Mouse (Mus musculus): Measurements from ENCODE around the gene Capn1. TPM values are rescaled to one million over a fixed set of nuclear protein-coding genes. Genes with fewer than 3 reads are reported as not detected.

Capn1 gene
- 1.9 TPM for polyA plus RNA-seq (2014; fragmentation: Illumina TruSeq; extraction: RNeasy Lipid Tissue Mini Kit (QIAGEN cat#74804); ENCODE audit: low replicate concordance)

DNA sequence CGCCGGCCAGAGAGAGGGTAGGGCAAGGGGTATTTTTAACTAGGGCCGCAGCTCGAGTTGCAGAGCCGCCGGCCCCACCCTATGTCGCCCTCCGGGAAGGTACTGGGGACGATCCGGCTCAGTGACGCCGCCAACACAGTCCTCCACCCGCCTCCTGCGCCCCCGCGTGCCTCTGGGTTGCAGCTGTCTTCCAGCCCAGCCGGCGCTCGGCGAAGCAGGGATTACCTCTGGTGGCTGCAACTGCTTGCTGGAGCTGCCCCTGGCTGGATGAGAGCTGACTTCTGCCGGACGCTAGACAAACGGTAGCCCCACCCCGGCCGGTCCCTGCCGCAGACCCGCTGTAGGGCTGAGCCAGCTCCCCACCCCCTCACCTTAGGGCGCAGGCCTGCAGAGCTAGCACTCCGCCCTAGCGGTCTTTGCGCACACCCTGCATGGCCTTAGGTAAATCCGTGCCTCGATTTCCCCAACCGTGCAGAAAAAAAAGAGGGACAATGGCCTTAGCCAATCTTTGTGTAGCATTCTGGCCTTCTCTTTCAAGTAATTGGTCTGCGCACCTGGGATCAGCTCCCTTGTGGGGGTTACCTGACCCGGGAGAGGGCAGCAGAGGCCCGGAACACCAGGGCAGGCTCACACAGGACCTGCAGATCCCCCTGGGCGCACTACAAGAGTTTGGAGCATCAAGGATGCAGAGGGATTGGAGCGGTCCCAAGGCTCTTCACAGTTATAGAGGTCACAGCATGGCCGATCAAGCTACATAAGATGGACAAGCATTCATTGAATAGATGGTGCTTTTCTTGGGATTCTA is at the start of gene Capn1:
Gene Capn1 (minus strand): TSS at position 387 of the 805 bp plus-strand sequence.

DNA sequence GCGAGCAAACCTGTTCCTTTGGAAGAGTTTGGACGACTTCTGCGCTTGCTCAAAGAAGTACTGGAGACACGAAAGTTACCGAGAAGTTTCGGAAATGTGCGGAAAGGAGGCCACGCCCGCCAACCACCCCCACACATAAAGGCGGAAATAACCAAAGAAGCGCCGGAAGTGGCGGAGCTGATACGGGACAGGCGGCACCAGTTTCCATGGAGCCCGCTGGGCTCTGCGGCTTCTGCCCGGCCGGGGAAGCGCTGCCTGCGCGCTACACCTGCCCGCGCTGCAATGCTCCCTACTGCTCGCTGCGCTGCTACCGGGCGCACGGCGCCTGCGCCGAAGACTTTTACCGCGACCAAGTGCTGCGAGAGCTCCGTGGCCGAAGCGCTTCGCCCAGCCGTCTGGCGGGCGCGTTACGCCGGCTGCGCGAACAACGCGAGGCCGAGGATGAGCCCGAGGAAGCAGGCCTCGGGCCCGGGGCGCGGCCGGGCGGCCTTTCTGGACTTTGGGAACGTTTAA is 45.4 kb upstream of the Capn1 start, which contains the start of gene Znhit2:
Gene Znhit2 (plus strand): TSS at position 172 of the 513 bp plus-strand sequence.

DNA sequence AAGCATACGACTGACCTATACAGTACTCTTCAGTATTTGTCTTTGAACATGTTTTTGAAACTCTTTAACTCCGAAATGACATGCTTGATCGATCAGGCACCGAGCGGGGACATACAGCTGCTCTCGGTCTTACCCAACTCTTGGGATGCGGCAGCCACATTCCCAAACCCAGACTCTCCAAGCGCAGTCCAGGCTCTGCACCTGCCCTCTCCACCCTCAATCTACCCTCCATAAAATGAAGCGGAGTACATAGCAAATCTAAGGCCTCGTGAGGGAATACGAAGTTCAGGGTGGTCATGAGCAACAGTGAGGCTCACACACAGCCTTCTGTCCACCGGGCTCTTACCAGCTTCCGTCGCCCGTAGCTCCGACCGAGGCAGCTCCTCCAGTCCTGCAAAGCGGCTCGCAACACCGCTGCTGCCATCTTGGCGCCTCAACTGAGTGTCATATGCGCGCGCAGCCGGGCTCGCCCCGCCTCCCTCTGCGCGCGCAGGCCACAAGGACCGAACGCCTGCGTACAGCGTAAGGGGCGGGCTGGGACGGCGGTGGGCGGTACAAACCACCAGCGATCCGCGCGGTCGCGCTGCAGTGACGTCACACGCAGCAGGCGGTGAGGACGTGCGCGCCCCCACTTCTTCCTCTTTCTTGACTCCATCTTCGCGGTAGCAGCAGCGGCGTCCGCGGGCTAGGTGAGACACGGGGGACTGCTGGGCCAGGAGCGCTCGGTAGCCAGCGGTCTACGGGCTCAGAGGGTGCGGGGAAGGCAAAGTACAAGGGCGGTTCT is 41.8 kb upstream of the Capn1 start, which contains the start of the genes Mrpl49 and Fau:
Gene Mrpl49 (minus strand): TSS at position 473 of the 784 bp plus-strand sequence.
Gene Fau (plus strand): TSS at position 532 of the 784 bp plus-strand sequence.

DNA sequence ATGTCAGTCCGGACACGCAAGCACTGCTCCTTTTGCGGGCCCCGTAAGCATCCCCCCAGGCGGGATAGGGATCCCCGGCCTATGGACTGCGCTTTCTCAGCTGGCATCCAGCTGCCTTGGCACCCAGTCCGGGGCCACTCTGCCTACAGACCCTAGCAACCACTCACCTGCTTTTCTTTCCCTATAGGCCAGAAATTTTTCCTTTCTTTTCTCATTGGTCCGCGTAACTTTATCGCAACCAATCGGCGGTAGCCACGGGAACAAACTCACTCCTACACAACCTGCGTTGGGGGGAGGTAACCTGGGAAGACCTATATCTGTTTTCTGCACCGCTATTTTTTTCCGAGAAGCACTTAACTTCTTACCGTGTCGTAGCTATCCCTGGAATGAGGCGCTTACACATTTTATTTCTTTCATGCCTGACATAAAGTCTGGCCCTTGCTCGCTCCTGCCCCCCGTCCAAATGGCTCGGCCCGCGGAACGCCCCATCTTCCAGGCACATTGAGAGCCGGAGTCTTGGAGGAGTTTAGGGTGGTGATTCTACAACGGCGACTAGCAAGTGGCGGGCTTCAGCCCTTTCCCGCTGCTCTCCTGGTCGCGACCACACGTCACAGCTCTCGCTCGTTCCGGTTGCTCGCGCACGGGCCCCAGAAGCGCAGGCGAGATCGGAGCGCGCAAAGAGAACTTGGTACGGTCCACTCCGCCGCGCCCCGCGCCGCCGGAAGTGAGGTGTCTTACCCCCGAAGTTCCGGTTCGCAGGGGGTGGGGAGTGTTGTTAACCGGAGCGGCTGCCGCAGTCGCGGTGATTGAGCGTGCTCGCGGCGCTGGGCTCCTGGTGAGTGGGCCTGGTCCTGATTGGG is 30.8 kb upstream of the Capn1 start, which contains the start of gene Syvn1:
Gene Syvn1 (plus strand): TSS at position 283 of the 860 bp plus-strand sequence.

DNA sequence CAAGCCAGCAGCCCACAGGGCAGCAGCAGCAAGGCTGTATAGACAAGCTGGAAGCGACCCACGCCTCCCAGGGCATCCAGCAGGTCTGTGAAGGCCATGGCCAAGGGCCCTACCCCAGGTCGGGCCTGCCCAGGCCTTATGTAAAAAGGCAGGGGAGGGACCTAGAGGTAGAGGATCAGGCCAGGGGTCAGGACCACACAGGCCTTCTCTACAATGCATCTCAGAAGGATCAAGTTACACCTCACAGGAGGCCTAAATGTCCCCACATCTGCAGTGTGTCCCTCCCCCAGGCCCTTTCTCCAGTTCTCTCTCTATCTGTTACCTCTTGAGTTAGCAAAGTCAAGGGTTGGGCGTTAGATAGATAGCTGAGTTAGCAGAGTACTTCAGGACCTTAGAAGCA is 29.7 kb downstream of the Capn1 start, which contains the start of gene Slc22a20:
Gene Slc22a20 (minus strand): TSS at position 101 of the 400 bp plus-strand sequence.

DNA sequence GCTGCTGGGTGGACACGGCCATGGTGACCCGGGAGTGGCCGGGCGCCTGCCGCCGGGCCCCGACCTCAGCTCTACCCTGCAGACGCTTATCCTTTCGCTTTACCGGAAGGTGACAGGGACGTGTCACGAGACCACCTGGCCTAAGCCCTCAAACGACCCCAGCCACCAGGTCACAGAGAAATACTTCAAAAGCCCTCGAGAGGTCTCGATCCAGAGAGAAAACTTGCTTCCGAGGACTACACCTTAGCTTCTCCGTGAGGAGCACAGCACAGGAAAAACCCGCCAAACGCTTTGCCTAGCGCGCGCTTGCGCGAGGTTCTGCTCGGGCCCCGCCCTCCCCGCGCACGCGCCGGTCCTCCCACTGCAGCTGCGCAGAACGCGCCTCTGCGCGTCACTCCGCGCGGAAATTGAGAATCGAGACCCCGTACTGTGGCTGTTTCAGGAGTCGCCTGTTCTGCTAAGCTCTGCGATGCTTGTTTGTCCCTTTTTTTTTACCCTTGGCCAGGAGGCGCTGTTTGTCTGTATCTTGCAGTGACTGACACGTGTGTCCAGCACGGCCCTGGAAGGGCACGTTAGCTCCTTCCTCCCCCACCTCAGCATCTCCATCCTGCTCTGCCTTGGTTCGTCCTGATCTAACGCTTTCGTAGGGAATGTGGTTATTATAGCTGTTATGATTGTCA is 51.7 kb downstream of the Capn1 start, which contains the start of gene Pola2:
Gene Pola2 (minus strand): TSS at position 320 of the 680 bp plus-strand sequence.

Other genes starting within 250 kb of the Capn1 start
- gene Scyl1, start 244.5 kb downstream of the Capn1 start, polyA plus RNA-seq (2014; fragmentation: Illumina TruSeq; extraction: RNeasy Lipid Tissue Mini Kit (QIAGEN cat#74804); ENCODE audit: low replicate concordance): 0.41 TPM
- 6.4 TPM for gene Frmd8, start 140.6 kb downstream of the Capn1 start, polyA plus RNA-seq (2014; fragmentation: Illumina TruSeq; extraction: RNeasy Lipid Tissue Mini Kit (QIAGEN cat#74804); ENCODE audit: low replicate concordance)
- 29.7 TPM for gene Slc25a45, start 138.1 kb downstream of the Capn1 start, polyA plus RNA-seq (2014; fragmentation: Illumina TruSeq; extraction: RNeasy Lipid Tissue Mini Kit (QIAGEN cat#74804); ENCODE audit: low replicate concordance)
- gene Tigd3, start 121.7 kb downstream of the Capn1 start, polyA plus RNA-seq (2014; fragmentation: Illumina TruSeq; extraction: RNeasy Lipid Tissue Mini Kit (QIAGEN cat#74804); ENCODE audit: low replicate concordance): 0.97 TPM
- 8.6 TPM for gene Dpf2, start 102.9 kb downstream of the Capn1 start, polyA plus RNA-seq (2014; fragmentation: Illumina TruSeq; extraction: RNeasy Lipid Tissue Mini Kit (QIAGEN cat#74804); ENCODE audit: low replicate concordance)
- gene Cdc42ep2, start 91.1 kb downstream of the Capn1 start, polyA plus RNA-seq (2014; fragmentation: Illumina TruSeq; extraction: RNeasy Lipid Tissue Mini Kit (QIAGEN cat#74804); ENCODE audit: low replicate concordance): 2.5 TPM
- gene Pola2, start 51.7 kb downstream of the Capn1 start, polyA plus RNA-seq (2014; fragmentation: Illumina TruSeq; extraction: RNeasy Lipid Tissue Mini Kit (QIAGEN cat#74804); ENCODE audit: low replicate concordance): 4.1 TPM
- gene Slc22a20, start 29.8 kb downstream of the Capn1 start, polyA plus RNA-seq (2014; fragmentation: Illumina TruSeq; extraction: RNeasy Lipid Tissue Mini Kit (QIAGEN cat#74804); ENCODE audit: low replicate concordance): not detected
- gene Syvn1, start 30.7 kb upstream of the Capn1 start, polyA plus RNA-seq (2014; fragmentation: Illumina TruSeq; extraction: RNeasy Lipid Tissue Mini Kit (QIAGEN cat#74804); ENCODE audit: low replicate concordance): 0.97 TPM
- 21.3 TPM for gene Mrpl49, start 41.9 kb upstream of the Capn1 start, polyA plus RNA-seq (2014; fragmentation: Illumina TruSeq; extraction: RNeasy Lipid Tissue Mini Kit (QIAGEN cat#74804); ENCODE audit: low replicate concordance)
- gene Fau, start 41.9 kb upstream of the Capn1 start, polyA plus RNA-seq (2014; fragmentation: Illumina TruSeq; extraction: RNeasy Lipid Tissue Mini Kit (QIAGEN cat#74804); ENCODE audit: low replicate concordance): 4.9 TPM
- gene Znhit2, start 45.3 kb upstream of the Capn1 start, polyA plus RNA-seq (2014; fragmentation: Illumina TruSeq; extraction: RNeasy Lipid Tissue Mini Kit (QIAGEN cat#74804); ENCODE audit: low replicate concordance): not detected
- 0.97 TPM for gene Tm7sf2, start 52.5 kb upstream of the Capn1 start, polyA plus RNA-seq (2014; fragmentation: Illumina TruSeq; extraction: RNeasy Lipid Tissue Mini Kit (QIAGEN cat#74804); ENCODE audit: low replicate concordance)
- 9.3 TPM for gene Vps51, start 61.3 kb upstream of the Capn1 start, polyA plus RNA-seq (2014; fragmentation: Illumina TruSeq; extraction: RNeasy Lipid Tissue Mini Kit (QIAGEN cat#74804); ENCODE audit: low replicate concordance)
- not detected for gene Tmem262, start 64.1 kb upstream of the Capn1 start, polyA plus RNA-seq (2014; fragmentation: Illumina TruSeq; extraction: RNeasy Lipid Tissue Mini Kit (QIAGEN cat#74804); ENCODE audit: low replicate concordance)
- not detected for gene Gm28374, start 66.4 kb upstream of the Capn1 start, polyA plus RNA-seq (2014; fragmentation: Illumina TruSeq; extraction: RNeasy Lipid Tissue Mini Kit (QIAGEN cat#74804); ENCODE audit: low replicate concordance)
- gene Zfpl1, start 69.1 kb upstream of the Capn1 start, polyA plus RNA-seq (2014; fragmentation: Illumina TruSeq; extraction: RNeasy Lipid Tissue Mini Kit (QIAGEN cat#74804); ENCODE audit: low replicate concordance): not detected
- gene Cdca5, start 69.1 kb upstream of the Capn1 start, polyA plus RNA-seq (2014; fragmentation: Illumina TruSeq; extraction: RNeasy Lipid Tissue Mini Kit (QIAGEN cat#74804); ENCODE audit: low replicate concordance): 2.1 TPM
- not detected for gene AC131692.1, start 78.5 kb upstream of the Capn1 start, polyA plus RNA-seq (2014; fragmentation: Illumina TruSeq; extraction: RNeasy Lipid Tissue Mini Kit (QIAGEN cat#74804); ENCODE audit: low replicate concordance)
- gene Naaladl1, start 89.9 kb upstream of the Capn1 start, polyA plus RNA-seq (2014; fragmentation: Illumina TruSeq; extraction: RNeasy Lipid Tissue Mini Kit (QIAGEN cat#74804); ENCODE audit: low replicate concordance): 3.8 TPM
- not detected for gene Sac3d1, start 102.8 kb upstream of the Capn1 start, polyA plus RNA-seq (2014; fragmentation: Illumina TruSeq; extraction: RNeasy Lipid Tissue Mini Kit (QIAGEN cat#74804); ENCODE audit: low replicate concordance)
- 4.0 TPM for gene Snx15, start 112.4 kb upstream of the Capn1 start, polyA plus RNA-seq (2014; fragmentation: Illumina TruSeq; extraction: RNeasy Lipid Tissue Mini Kit (QIAGEN cat#74804); ENCODE audit: low replicate concordance)
- 0.41 TPM for gene Batf2, start 125.1 kb upstream of the Capn1 start, polyA plus RNA-seq (2014; fragmentation: Illumina TruSeq; extraction: RNeasy Lipid Tissue Mini Kit (QIAGEN cat#74804); ENCODE audit: low replicate concordance)
- gene Arl2, start 125.7 kb upstream of the Capn1 start, polyA plus RNA-seq (2014; fragmentation: Illumina TruSeq; extraction: RNeasy Lipid Tissue Mini Kit (QIAGEN cat#74804); ENCODE audit: low replicate concordance): 1.0 TPM
- 0.37 TPM for gene Majin, start 168.5 kb upstream of the Capn1 start, polyA plus RNA-seq (2014; fragmentation: Illumina TruSeq; extraction: RNeasy Lipid Tissue Mini Kit (QIAGEN cat#74804); ENCODE audit: low replicate concordance)
- not detected for gene Gpha2, start 210.5 kb upstream of the Capn1 start, polyA plus RNA-seq (2014; fragmentation: Illumina TruSeq; extraction: RNeasy Lipid Tissue Mini Kit (QIAGEN cat#74804); ENCODE audit: low replicate concordance)
- gene Ppp2r5b, start 220.0 kb upstream of the Capn1 start, polyA plus RNA-seq (2014; fragmentation: Illumina TruSeq; extraction: RNeasy Lipid Tissue Mini Kit (QIAGEN cat#74804); ENCODE audit: low replicate concordance): 0.30 TPM
- 0.07 TPM for gene Atg2a, start 225.8 kb upstream of the Capn1 start, polyA plus RNA-seq (2014; fragmentation: Illumina TruSeq; extraction: RNeasy Lipid Tissue Mini Kit (QIAGEN cat#74804); ENCODE audit: low replicate concordance)